Mouse (Mus musculus) lung, postnatal 0 days (tissue): ENCODE measurements at regions not wholly inside any gene's neighbourhood (a gene's known extent, or its start where the extent isn't known, plus 50 kb on each side); places are given as distances from the start of the nearest gene placed in this dataset.

Experiments
- CTCF ChIP-seq: IDR thresholded peaks from 2 replicates; pipeline ENCODE4 v1.5.1; 2016; ENCODE audit warnings: antibody characterized with exemption, mild to moderate bottlenecking
- EP300 ChIP-seq: IDR thresholded peaks from 2 replicates; pipeline ENCODE4 v1.6.1; 2016; ENCODE audit warnings: antibody characterized with exemption, mild to moderate bottlenecking, control low read depth

DNA sequence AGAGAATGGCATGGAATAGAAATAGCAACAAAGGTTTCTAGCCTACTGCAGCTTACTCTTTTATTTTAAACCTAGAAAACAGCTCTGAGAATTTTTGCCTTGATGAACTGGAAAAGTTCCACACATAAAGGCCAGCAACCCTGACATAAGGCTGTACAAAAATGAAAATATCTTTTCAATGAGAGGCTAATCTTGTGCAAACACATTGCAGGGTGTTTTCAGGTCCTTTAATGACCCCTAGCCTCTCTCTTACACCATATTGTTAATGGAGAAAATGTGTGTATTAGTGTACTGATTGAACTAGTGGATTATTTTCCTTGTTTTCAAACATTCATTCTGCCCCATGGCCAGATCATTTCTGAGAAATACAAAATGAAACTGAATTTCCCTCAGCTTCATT is 158.0 kb upstream of the Tusc1 start:
- TF ChIP-seq CTCF (no peak), EP300 (no peak)
